Mouse (Mus musculus): ENCODE data around the gene Flna. TPM values are rescaled to one million over a fixed set of nuclear protein-coding genes. Genes with fewer than 3 reads are reported as not detected.

Flna gene
- 7.1 TPM for polyA plus RNA-seq (2014; fragmentation: Illumina TruSeq; extraction: RNeasy Lipid Tissue Mini Kit (QIAGEN cat#74804); ENCODE audit: low read depth, low replicate concordance)

GRCm38 (mm10) chrX:74249615-74250014 lies at the start of gene Flna:
Gene Flna (minus strand): TSS chrX:74249820.

DNA sequence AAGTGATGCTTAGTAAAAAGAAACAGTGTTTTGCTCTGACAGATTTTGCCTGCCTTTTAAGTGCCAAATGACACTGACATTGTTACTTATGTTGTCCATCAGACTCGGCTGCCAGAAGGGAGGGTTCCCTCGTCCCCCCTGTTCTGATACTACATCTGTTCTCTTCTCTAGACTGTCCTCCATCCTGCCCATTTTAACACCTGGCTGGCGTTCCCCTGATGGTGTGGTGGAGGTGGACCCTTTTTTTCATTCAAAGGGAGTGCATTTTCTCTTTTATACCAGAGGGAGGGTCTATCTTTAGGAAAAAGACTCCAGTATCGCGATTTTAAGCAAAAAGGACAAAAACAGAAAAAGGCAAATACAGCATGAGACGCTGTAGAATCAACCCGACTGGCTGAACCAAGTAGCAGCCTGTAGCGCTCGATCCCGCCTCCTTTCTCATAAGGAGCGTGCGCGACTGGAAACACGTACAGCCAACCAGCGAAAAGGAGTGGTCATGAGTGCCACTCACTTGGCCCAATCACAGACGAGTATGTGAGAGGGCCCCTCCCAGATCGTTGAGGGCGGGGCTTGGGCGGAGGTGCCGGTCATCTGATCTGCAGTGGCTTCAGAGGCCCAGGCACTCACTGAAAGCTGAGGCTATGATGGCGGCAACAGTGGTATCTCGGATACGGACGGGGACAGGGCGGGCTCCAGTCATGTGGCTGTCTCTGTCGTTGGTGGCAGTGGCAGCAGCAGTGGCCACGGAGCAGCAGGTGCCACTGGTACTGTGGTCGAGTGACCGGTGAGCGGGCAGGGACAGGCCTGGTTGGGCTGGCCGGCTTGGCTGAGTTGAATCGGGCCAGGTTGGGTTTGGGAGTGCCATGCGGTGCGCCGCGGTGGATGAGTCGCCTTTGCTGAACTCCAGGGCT lies 47.2 kb upstream of the Flna start, which contains the start of gene Atp6ap1:
Atp6ap1 (plus strand) TSS at position 560 of the 911 bp plus-strand sequence.

GRCm38 (mm10) chrX:74281732-74282394 lies 32.2 kb upstream of the Flna start, which contains the start of the genes Taz and Dnase1l1:
Gene Taz (plus strand): TSS chrX:74281912.
Gene Dnase1l1 (minus strand): TSS chrX:74282337.

GRCm38 (mm10) chrX:74270062-74270901 lies 20.7 kb upstream of the Flna start, which contains the start of gene Rpl10:
Gene Rpl10 (plus strand): TSS chrX:74270812.

GRCm38 (mm10) chrX:74254153-74254887 lies 4.7 kb upstream of the Flna start, which contains the start of gene Emd:
Gene Emd (plus strand): TSS chrX:74254687.

GRCm38 (mm10) chrX:74176959-74177358 lies 72.7 kb downstream of the Flna start, which contains the start of gene Tktl1:
Gene Tktl1 (plus strand): TSS chrX:74177259.

Other genes with a start within 250 kb of the Flna start
- gene Irak1, start 225.9 kb downstream of the Flna start, polyA plus RNA-seq (2014; fragmentation: Illumina TruSeq; extraction: RNeasy Lipid Tissue Mini Kit (QIAGEN cat#74804); ENCODE audit: low read depth, low replicate concordance), result 27.4 TPM
- not detected for gene Opn1mw, start 122.4 kb downstream of the Flna start, polyA plus RNA-seq (2014; fragmentation: Illumina TruSeq; extraction: RNeasy Lipid Tissue Mini Kit (QIAGEN cat#74804); ENCODE audit: low read depth, low replicate concordance)
- 4.2 TPM for gene Mecp2, start 114.5 kb downstream of the Flna start, polyA plus RNA-seq (2014; fragmentation: Illumina TruSeq; extraction: RNeasy Lipid Tissue Mini Kit (QIAGEN cat#74804); ENCODE audit: low read depth, low replicate concordance)
- gene Tex28, start 82.0 kb downstream of the Flna start, polyA plus RNA-seq (2014; fragmentation: Illumina TruSeq; extraction: RNeasy Lipid Tissue Mini Kit (QIAGEN cat#74804); ENCODE audit: low read depth, low replicate concordance), result not detected
- not detected for gene Tktl1, start 72.6 kb downstream of the Flna start, polyA plus RNA-seq (2014; fragmentation: Illumina TruSeq; extraction: RNeasy Lipid Tissue Mini Kit (QIAGEN cat#74804); ENCODE audit: low read depth, low replicate concordance)
- 18.4 TPM for gene Emd, start 4.9 kb upstream of the Flna start, polyA plus RNA-seq (2014; fragmentation: Illumina TruSeq; extraction: RNeasy Lipid Tissue Mini Kit (QIAGEN cat#74804); ENCODE audit: low read depth, low replicate concordance)
- 843 TPM for gene Rpl10, start 21.0 kb upstream of the Flna start, polyA plus RNA-seq (2014; fragmentation: Illumina TruSeq; extraction: RNeasy Lipid Tissue Mini Kit (QIAGEN cat#74804); ENCODE audit: low read depth, low replicate concordance)
- 25.2 TPM for gene Taz, start 32.1 kb upstream of the Flna start, polyA plus RNA-seq (2014; fragmentation: Illumina TruSeq; extraction: RNeasy Lipid Tissue Mini Kit (QIAGEN cat#74804); ENCODE audit: low read depth, low replicate concordance)
- gene Dnase1l1, start 32.5 kb upstream of the Flna start, polyA plus RNA-seq (2014; fragmentation: Illumina TruSeq; extraction: RNeasy Lipid Tissue Mini Kit (QIAGEN cat#74804); ENCODE audit: low read depth, low replicate concordance), result 7.3 TPM
- 73.7 TPM for gene Atp6ap1, start 47.3 kb upstream of the Flna start, polyA plus RNA-seq (2014; fragmentation: Illumina TruSeq; extraction: RNeasy Lipid Tissue Mini Kit (QIAGEN cat#74804); ENCODE audit: low read depth, low replicate concordance)
- gene Gdi1, start 55.2 kb upstream of the Flna start, polyA plus RNA-seq (2014; fragmentation: Illumina TruSeq; extraction: RNeasy Lipid Tissue Mini Kit (QIAGEN cat#74804); ENCODE audit: low read depth, low replicate concordance), result 65.8 TPM
- gene Fam50a, start 63.2 kb upstream of the Flna start, polyA plus RNA-seq (2014; fragmentation: Illumina TruSeq; extraction: RNeasy Lipid Tissue Mini Kit (QIAGEN cat#74804); ENCODE audit: low read depth, low replicate concordance), result 11.2 TPM
- 0.13 TPM for gene Plxna3, start 79.2 kb upstream of the Flna start, polyA plus RNA-seq (2014; fragmentation: Illumina TruSeq; extraction: RNeasy Lipid Tissue Mini Kit (QIAGEN cat#74804); ENCODE audit: low read depth, low replicate concordance)
- gene Lage3, start 103.8 kb upstream of the Flna start, polyA plus RNA-seq (2014; fragmentation: Illumina TruSeq; extraction: RNeasy Lipid Tissue Mini Kit (QIAGEN cat#74804); ENCODE audit: low read depth, low replicate concordance), result 10.4 TPM
- gene Ubl4a, start 123.4 kb upstream of the Flna start, polyA plus RNA-seq (2014; fragmentation: Illumina TruSeq; extraction: RNeasy Lipid Tissue Mini Kit (QIAGEN cat#74804); ENCODE audit: low read depth, low replicate concordance), result 19.5 TPM
- gene Slc10a3, start 123.5 kb upstream of the Flna start, polyA plus RNA-seq (2014; fragmentation: Illumina TruSeq; extraction: RNeasy Lipid Tissue Mini Kit (QIAGEN cat#74804); ENCODE audit: low read depth, low replicate concordance), result 2.3 TPM
- gene Fam3a, start 143.5 kb upstream of the Flna start, polyA plus RNA-seq (2014; fragmentation: Illumina TruSeq; extraction: RNeasy Lipid Tissue Mini Kit (QIAGEN cat#74804); ENCODE audit: low read depth, low replicate concordance), result 4.7 TPM
- gene Ikbkg, start 143.5 kb upstream of the Flna start, polyA plus RNA-seq (2014; fragmentation: Illumina TruSeq; extraction: RNeasy Lipid Tissue Mini Kit (QIAGEN cat#74804); ENCODE audit: low read depth, low replicate concordance), result 44.8 TPM
- gene G6pdx, start 179.4 kb upstream of the Flna start, polyA plus RNA-seq (2014; fragmentation: Illumina TruSeq; extraction: RNeasy Lipid Tissue Mini Kit (QIAGEN cat#74804); ENCODE audit: low read depth, low replicate concordance), result 1.2 TPM
- gene Gm6880, start 231.6 kb upstream of the Flna start, polyA plus RNA-seq (2014; fragmentation: Illumina TruSeq; extraction: RNeasy Lipid Tissue Mini Kit (QIAGEN cat#74804); ENCODE audit: low read depth, low replicate concordance), result not detected

All from liver, adult 10 weeks (tissue).